Mouse (Mus musculus) heart, embryonic 15.5 days (tissue): Measurements from ENCODE around the gene Setd1a. TPM values are rescaled to one million over a fixed set of nuclear protein-coding genes. Genes with fewer than 3 reads are reported as not detected.

Experiments used
- ATAC-seq: fragments of 200-750 bp; cut with Nextera tagmentation; replicated peaks from 2 replicates; pipeline ENCODE4 v1.8.0; 2017; ENCODE audit warnings: low read depth, moderate TSS enrichment; ENCODE audit not compliant: insufficient number of reproducible peaks, insufficient read depth, low FRiP score
- H3K27ac ChIP-seq: fragments of 300-500 bp; sonication (generic); 2 replicates; pipeline ENCODE4 v1.5.1; 2015; ENCODE audit warnings: mild to moderate bottlenecking, inconsistent platforms
- H3K27me3 ChIP-seq: fragments of 300-500 bp; sonication (generic); 2 replicates; pipeline ENCODE4 v1.6.1; 2015; ENCODE audit warnings: inconsistent platforms
- H3K36me3 ChIP-seq: fragments of 300-500 bp; sonication (generic); 2 replicates; pipeline ENCODE4 v1.6.1; 2015; ENCODE audit warnings: mild to moderate bottlenecking, inconsistent platforms
- H3K4me1 ChIP-seq: fragments of 300-500 bp; sonication (generic); replicated peaks from 2 replicates; pipeline ENCODE4 v1.6.1; 2015; ENCODE audit warnings: inconsistent platforms
- H3K4me2 ChIP-seq: fragments of 300-500 bp; sonication (generic); 2 replicates; pipeline ENCODE4 v1.6.1; 2015; ENCODE audit warnings: inconsistent platforms, mild to moderate bottlenecking, moderate library complexity
- H3K4me3 ChIP-seq: fragments of 300-500 bp; sonication (generic); 2 replicates; pipeline ENCODE4 v1.5.1; 2015; ENCODE audit warnings: mild to moderate bottlenecking, inconsistent platforms
- H3K9ac ChIP-seq: fragments of 300-500 bp; sonication (generic); 2 replicates; pipeline ENCODE4 v1.6.1; 2015; ENCODE audit warnings: mild to moderate bottlenecking, inconsistent platforms
- H3K9me3 ChIP-seq: fragments of 300-500 bp; sonication (generic); replicated peaks from 2 replicates; pipeline ENCODE4 v1.6.1; 2016; ENCODE audit warnings: inconsistent platforms
- WGBS: fragments of 180-500 bp; shearing (Covaris S2); methylation state at CpG from one replicate; pipeline ENCODE4 v1.1.7; 2015; ENCODE audit warnings: mixed read lengths; 5-methylcytosine and 5-hydroxymethylcytosine counted together
- polyA plus RNA-seq: library from polyadenylated mRNA; unstranded; fragments of >200 nt; fragmentation: Nextera tagmentation; extraction: Ambion mirVana; gene quantifications from 2 replicates; pipeline ENCODE4 v1.2.1, GENCODE M21; 2015

The Setd1a gene
- polyA plus RNA-seq, 1 experiment from 2014 or later: 13.0 TPM

DNA sequence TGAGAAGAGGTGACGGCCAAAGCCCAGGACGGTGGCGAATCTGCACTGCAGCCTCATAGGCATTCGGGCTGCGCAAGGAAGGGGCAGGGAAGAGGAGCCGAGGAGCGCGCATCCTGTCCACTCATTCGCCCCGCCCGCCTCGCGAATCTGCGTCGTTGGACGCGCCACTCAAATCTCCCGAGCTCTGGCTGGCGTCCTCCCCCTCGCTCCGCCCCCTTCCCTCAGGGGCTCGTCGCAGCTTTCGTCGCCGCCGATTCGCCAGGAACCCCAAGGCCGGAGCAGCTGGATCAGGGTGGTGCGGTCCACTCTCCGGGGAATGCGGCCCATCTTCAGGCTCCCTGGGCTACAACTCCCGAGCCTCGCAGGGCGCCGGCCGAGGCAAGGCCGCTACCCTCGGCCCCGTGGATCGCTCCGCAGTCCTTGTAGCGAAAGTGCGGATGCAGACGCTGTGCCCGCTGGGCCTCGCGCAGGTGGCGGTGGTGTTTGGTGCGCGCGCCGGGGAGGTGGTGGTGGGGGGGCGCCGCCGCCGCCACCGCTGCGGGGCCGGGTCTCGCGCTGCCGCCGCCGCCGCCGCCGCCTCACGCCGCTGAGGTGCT lies 506 bp downstream of the Setd1a start:
- Histone ChIP-seq H3K4me2 (peak overlapping the region; percentile 77), H3K36me3 (peaks cover 34% of the 10 kb centered on the region), H3K9me3 (no peaks in the 10 kb centered on the region), H3K4me3 (peak overlapping the region; percentile 65), H3K27me3 (no peaks in the 10 kb centered on the region), H3K27ac (peak overlapping the region; percentile 97), H3K4me1 (peaks cover 23% of the 10 kb centered on the region), H3K9ac (peak overlapping the region; percentile 73)
- peak; percentile 93 for ATAC-seq
- under 1% methylated on average over 66 of the region's 70 CpGs for WGBS

DNA sequence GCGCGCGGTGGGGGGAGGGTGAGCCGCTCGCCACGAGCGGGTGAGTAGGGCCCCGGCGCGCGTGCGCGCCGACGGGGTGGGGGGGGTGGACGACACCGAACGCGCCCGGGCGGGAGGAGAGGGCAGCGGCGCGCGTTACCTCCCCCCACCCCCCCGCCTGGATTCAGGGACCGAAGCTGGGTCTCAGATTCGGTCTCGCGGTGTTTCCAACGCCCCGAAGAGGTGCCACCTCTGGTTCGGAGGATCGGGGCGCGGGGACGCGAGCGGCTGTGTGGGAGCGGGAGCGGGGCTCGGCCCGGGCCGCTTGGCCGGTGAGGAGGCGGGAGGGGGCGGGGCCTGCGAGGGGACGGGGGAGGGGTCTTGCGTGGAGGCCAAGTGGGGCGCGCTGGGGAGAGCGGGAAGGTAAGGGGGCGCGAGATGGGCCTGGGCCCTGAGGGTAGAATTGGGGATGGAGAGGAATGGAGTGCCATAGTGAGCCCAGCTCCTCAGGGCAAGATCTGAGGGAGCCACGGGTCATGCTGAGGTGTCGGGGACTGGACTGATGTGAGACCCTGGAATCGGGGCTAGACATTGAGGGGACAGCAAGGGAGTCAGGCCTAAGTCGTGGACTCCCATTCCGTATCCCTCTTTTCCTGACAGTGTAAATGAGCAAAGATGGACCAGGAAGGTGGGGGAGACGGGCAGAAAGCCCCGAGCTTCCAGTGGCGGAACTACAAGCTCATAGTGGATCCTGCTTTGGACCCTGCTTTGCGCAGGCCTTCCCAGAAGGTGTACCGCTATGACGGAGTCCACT lies 1.2 kb downstream of the Setd1a start:
- Histone ChIP-seq H3K9me3 (no peaks in the 10 kb centered on the region), H3K4me1 (peaks cover 23% of the 10 kb centered on the region), H3K27ac (peak overlapping the region; percentile 97), H3K9ac (peak overlapping the region; percentile 73), H3K4me3 (peak overlapping the region; percentile 65), H3K36me3 (peaks cover 41% of the 10 kb centered on the region), H3K4me2 (peak overlapping the region; percentile 77), H3K27me3 (no peaks in the 10 kb centered on the region)
- ATAC-seq: peak; percentile 37
- WGBS: 2% methylated on average over 58 of the region's 66 CpGs

DNA sequence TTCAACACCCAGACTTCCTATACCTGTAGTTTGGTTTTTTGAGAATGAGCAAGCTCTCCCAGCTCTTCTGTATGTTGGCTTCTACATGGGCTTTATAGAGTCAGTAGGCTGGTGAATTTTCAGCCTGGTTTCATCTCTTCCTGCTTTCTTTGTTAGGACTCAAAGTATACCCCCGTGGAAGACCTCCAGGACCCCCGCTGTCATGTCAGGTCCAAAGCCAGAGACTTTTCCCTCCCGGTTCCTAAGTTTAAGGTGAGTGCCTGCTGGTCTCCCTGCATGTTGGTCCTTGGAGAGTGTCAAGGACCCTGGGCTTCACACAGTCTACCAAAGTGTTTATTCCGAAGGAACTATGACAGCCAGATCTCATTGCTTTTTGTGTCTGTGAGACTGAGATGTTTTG lies 1.9 kb downstream of the Setd1a start:
- Histone ChIP-seq H3K36me3 (peaks cover 45% of the 10 kb centered on the region), H3K4me1 (peaks cover 23% of the 10 kb centered on the region), H3K27ac (no peak overlapping the region), H3K27me3 (no peaks in the 10 kb centered on the region), H3K4me2 (peak overlapping the region; percentile 77), H3K9ac (peak overlapping the region; percentile 73), H3K9me3 (no peaks in the 10 kb centered on the region), H3K4me3 (peak overlapping the region; percentile 65)
- WGBS: 74% methylated on average over 4 of the region's 4 CpGs
- ATAC-seq: no peak

DNA sequence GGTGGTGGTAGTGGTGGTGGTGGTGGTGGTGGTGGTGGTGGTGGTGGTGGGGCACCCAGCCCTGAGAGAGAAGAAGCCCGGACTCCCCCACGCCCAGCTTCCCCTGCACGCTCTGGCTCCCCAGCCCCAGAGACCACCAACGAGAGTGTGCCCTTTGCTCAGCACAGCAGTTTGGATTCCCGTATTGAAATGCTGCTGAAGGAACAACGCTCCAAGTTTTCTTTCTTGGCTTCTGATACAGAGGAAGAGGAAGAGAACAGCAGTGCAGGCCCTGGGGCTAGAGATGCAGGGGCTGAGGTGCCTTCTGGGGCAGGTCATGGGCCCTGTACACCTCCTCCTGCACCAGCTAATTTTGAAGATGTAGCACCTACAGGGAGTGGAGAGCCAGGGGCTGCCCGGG lies 8.8 kb downstream of the Setd1a start, which contains the start of gene Gm49388:
Gene Gm49388, plus strand, starts transcription at position 301 of the 400 bp plus-strand sequence.
- 95% methylated on average over 7 of the region's 7 CpGs for WGBS
- no peak within 1 kb of the TSS for H3K9ac ChIP-seq
- no peaks in the 10 kb centered on the region for H3K27me3 ChIP-seq
- H3K27ac ChIP-seq: no peak within 1 kb of the TSS
- no peaks in the 10 kb centered on the region for H3K9me3 ChIP-seq
- H3K4me2 ChIP-seq: no peak within 1 kb of the TSS
- H3K4me1 ChIP-seq: no peaks in the 10 kb centered on the region
- no peak within 1 kb of the TSS for H3K4me3 ChIP-seq
- peaks cover 93% of the 10 kb centered on the region for H3K36me3 ChIP-seq
- ATAC-seq: no peak

DNA sequence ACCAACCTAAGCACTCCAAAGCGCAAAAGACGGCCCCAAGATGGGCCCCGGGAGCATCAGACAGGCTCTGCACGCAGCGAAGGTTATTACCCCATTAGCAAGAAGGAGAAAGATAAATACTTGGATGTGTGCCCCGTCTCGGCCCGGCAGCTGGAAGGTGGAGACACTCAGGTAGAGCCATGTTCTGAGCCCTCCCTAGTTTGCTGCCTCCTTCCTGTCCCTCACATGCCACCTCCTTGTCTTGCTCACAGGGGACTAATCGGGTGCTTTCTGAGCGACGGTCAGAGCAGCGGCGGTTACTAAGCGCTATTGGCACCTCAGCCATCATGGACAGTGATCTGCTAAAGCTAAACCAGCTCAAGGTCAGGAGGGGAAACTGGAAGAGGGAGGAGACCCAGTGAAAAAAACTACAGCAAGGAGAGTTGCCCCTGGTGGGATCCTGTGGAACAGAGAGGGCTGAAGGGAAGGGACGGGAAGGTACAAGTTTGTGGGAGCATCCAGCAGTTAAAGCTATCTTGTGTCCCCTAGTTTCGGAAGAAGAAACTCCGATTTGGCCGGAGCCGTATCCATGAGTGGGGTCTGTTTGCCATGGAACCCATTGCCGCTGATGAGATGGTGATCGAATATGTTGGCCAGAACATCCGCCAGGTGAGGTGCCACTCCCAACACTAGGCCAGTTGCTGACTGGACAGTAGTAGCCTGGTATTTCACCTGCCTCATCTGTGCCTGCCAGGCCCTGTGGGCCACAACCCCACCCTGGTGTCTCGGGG lies 20.8 kb downstream of the Setd1a start:
- H3K4me1 ChIP-seq: peaks cover 11% of the 10 kb centered on the region
- 89% methylated on average over 23 of the region's 23 CpGs for WGBS
- no peak overlapping the region for H3K4me2 ChIP-seq
- H3K36me3 ChIP-seq: peaks cover 77% of the 10 kb centered on the region
- no peaks in the 10 kb centered on the region for H3K9me3 ChIP-seq
- no peak overlapping the region for H3K9ac ChIP-seq
- no peak overlapping the region for H3K4me3 ChIP-seq
- H3K27me3 ChIP-seq: no peaks in the 10 kb centered on the region
- ATAC-seq: no peak
- H3K27ac ChIP-seq: no peak overlapping the region

DNA sequence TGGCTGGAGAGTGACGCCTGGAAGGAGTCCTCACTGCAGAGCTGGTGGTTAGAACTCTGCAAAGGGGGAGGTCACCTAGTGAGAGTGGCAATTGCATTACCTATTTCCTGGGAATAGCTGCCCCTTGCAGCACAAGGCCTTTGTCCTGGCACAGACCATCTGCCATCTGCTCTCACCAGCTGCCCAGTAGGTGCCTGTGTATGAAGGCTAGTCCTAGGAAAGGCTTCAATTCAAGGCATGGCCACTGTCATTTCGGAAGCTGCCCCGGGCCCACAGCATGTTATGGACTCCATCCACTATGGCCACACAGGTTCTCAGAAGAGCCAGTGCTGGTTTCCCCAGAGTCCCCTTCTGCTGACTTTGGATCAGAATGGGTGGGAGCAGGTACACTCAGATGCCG lies 22.1 kb downstream of the Setd1a start:
- Histone ChIP-seq H3K9me3 (no peaks in the 10 kb centered on the region), H3K4me2 (no peak overlapping the region), H3K9ac (no peak overlapping the region), H3K4me3 (no peak overlapping the region), H3K4me1 (peaks cover 11% of the 10 kb centered on the region), H3K27me3 (no peaks in the 10 kb centered on the region), H3K27ac (no peak overlapping the region), H3K36me3 (peaks cover 65% of the 10 kb centered on the region)
- 83% methylated on average over 4 of the region's 4 CpGs for WGBS
- no peak for ATAC-seq

DNA sequence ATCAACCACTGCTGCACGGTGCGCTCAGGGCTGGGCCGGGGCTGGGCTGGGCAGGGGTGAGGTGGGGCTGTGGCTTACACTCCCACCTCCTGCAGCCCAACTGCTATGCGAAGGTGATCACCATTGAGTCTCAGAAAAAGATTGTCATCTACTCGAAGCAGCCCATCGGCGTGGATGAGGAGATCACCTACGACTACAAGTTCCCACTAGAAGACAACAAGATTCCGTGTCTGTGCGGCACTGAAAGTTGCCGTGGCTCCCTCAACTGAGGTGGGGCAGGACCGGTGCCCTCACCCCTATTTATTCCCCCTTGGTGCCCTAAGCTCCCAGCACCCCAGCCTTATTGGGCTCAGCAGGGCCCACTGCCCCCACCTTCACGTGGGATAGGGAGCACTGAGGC lies 22.7 kb downstream of the Setd1a start:
- H3K9ac ChIP-seq: no peak overlapping the region
- H3K4me3 ChIP-seq: no peak overlapping the region
- WGBS: 86% methylated on average over 13 of the region's 13 CpGs
- peaks cover 11% of the 10 kb centered on the region for H3K4me1 ChIP-seq
- H3K27me3 ChIP-seq: no peaks in the 10 kb centered on the region
- no peak for ATAC-seq
- peaks cover 59% of the 10 kb centered on the region for H3K36me3 ChIP-seq
- H3K9me3 ChIP-seq: no peaks in the 10 kb centered on the region
- H3K27ac ChIP-seq: no peak overlapping the region
- H3K4me2 ChIP-seq: no peak overlapping the region

DNA sequence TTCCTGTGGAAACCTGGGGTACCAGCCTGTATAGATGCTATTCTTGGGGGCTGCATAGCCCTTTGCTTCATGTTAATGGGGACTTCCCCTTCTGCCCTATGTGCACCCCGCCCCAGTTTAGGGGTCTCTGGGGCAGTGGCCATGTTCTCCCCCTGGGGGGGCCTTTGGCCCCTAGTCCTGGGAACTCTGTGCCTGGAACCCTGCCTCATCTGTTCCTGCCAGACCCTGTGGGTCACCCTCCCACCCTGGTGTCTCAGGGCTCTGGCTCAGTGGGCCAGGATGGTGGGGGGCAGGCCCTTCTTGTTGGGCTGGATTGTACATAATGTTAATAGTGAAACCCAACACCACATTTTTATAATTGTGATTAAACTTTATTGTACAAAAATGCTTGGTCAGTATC lies 23.3 kb downstream of the Setd1a start:
- H3K9me3 ChIP-seq: no peaks in the 10 kb centered on the region
- no peak overlapping the region for H3K9ac ChIP-seq
- no peak overlapping the region for H3K27ac ChIP-seq
- peaks cover 11% of the 10 kb centered on the region for H3K4me1 ChIP-seq
- WGBS: 100% methylated on average over 1 of the region's 1 CpGs
- no peaks in the 10 kb centered on the region for H3K27me3 ChIP-seq
- no peak overlapping the region for H3K4me2 ChIP-seq
- H3K36me3 ChIP-seq: peaks cover 54% of the 10 kb centered on the region
- ATAC-seq: no peak; the same call in 1 of the 2 replicates
- H3K4me3 ChIP-seq: no peak overlapping the region

DNA sequence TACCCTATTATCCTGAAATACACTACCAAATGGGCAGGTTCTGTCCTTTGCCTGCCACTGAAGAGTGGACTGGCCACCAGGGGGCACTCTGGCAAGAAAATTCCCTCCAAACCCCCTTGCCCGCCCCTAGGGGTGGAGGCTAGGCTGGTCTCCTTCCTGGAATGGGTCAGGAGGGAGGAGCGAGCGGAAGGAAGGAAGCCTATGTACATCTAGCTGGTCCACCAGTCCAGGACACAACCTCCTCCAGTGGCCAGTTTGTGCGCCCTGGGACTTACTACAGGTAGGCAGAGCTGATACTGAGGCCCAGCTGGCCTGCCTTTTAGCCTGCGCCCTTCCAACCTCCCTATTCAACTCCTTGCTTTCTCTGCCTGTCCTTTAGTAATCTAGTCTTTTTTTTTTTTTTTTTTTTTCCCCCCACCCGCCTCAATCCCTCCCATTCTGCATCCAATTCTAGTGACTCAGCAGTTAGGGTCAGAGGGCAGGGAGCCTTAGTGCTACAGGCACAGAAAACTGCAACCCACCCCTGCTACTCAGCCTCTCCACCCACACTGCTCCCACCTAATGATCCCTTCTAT lies 24.1 kb downstream of the Setd1a start, which contains the start of gene Hsd3b7:
Gene Hsd3b7, plus strand, starts transcription at position 170 of the 575 bp plus-strand sequence.
- Histone ChIP-seq H3K9ac (peak within 1 kb of the TSS; percentile 35), H3K9me3 (no peaks in the 10 kb centered on the region), H3K27ac (peak within 1 kb of the TSS; percentile 50; the same call in 1 of the 2 replicates), H3K4me3 (peak within 1 kb of the TSS; percentile 39), H3K4me2 (peak within 1 kb of the TSS; percentile 58), H3K27me3 (no peaks in the 10 kb centered on the region), H3K36me3 (peaks cover 47% of the 10 kb centered on the region), H3K4me1 (peaks cover 11% of the 10 kb centered on the region)
- 21% methylated on average over 6 of the region's 6 CpGs for WGBS
- ATAC-seq: peak; percentile 87

DNA sequence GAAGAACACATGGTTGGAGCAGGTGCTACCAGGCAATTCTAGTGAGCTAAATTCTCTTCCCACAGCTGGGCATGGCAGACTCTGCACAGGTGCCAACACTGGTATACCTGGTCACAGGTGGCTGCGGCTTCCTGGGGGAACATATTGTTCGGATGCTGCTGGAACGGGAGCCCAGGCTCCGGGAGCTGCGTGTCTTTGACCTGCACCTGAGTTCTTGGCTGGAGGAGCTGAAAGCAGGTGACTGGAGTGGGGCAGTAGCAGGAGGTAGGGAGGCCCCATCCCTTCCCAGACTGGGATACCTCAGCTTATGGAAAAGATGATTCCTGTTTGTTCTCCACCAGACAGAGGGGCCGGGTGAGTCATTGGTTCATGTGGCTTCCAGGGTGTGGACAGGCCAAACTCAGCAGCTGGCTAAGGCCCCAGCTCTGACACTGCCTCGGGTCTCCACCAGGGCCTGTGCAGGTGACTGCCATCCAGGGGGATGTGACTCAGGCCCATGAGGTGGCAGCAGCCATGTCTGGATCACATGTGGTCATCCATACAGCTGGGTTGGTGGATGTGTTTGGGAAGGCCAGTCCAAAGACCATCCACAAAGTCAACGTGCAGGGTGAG lies 24.6 kb downstream of the Setd1a start:
- H3K4me1 ChIP-seq: peaks cover 11% of the 10 kb centered on the region
- peaks cover 41% of the 10 kb centered on the region for H3K36me3 ChIP-seq
- H3K4me2 ChIP-seq: peak overlapping the region; percentile 58
- peak overlapping the region; percentile 35; the same call in 1 of the 2 replicates for H3K9ac ChIP-seq
- ATAC-seq: no peak
- no peaks in the 10 kb centered on the region for H3K9me3 ChIP-seq
- no peaks in the 10 kb centered on the region for H3K27me3 ChIP-seq
- H3K4me3 ChIP-seq: peak overlapping the region; percentile 39
- 85% methylated on average over 8 of the region's 8 CpGs for WGBS
- H3K27ac ChIP-seq: peak overlapping the region; percentile 50; the same call in 1 of the 2 replicates
